Mouse (Mus musculus) myocyte (in vitro differentiated cells): ENCODE measurements around the gene Slc4a10.

Experiments used
- CEBPB ChIP-seq: IDR thresholded peaks from 2 replicates; pipeline ENCODE4 v1.6.1; 2011; ENCODE audit warnings: mild to moderate bottlenecking, moderate library complexity; ENCODE audit not compliant: poor library complexity, insufficient read depth, severe bottlenecking
- MYOG ChIP-seq, 3 experiments: IDR thresholded peaks; one replicate each; pipeline ENCODE4 v1.6.1; 2011; ENCODE audit warnings: control low read depth in 2 of 3, low read depth in 2 of 3, mild to moderate bottlenecking in 2 of 3; ENCODE audit not compliant: insufficient read length in 2 of 3, control insufficient read depth in 1 of 3, insufficient read depth in 1 of 3

DNA sequence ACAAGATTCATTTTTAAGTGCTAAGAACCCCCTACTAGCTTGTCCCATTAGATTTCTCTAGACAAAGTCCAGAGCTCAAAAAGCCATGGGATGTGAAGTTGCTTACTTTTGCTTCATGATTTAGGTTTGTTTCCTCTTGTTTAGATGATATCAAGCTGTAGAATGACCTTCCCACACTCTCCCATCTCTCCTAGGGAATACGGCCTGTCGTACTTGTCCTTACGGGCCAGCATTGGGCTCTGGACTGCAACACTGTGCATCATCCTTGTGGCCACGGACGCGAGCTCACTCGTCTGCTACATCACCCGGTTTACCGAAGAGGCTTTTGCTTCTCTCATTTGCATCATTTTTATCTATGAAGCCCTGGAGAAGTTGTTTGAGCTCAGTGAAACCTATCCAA, 222.2 kb downstream of the Slc4a10 start:
- TF ChIP-seq MYOG (IDR thresholded peaks at IDR 0.05; ENCODE audit: control insufficient read depth in 1 of 3, insufficient read depth in 1 of 3, insufficient read length in 2 of 3, low read depth in 2 of 3) (no peak), CEBPB (no peak)
